Mouse (Mus musculus): ENCODE measurements at regions not wholly inside any gene's neighbourhood (a gene's known extent, or its start where the extent isn't known, plus 50 kb on each side); places are given as distances from the start of the nearest gene placed in this dataset.

DNA sequence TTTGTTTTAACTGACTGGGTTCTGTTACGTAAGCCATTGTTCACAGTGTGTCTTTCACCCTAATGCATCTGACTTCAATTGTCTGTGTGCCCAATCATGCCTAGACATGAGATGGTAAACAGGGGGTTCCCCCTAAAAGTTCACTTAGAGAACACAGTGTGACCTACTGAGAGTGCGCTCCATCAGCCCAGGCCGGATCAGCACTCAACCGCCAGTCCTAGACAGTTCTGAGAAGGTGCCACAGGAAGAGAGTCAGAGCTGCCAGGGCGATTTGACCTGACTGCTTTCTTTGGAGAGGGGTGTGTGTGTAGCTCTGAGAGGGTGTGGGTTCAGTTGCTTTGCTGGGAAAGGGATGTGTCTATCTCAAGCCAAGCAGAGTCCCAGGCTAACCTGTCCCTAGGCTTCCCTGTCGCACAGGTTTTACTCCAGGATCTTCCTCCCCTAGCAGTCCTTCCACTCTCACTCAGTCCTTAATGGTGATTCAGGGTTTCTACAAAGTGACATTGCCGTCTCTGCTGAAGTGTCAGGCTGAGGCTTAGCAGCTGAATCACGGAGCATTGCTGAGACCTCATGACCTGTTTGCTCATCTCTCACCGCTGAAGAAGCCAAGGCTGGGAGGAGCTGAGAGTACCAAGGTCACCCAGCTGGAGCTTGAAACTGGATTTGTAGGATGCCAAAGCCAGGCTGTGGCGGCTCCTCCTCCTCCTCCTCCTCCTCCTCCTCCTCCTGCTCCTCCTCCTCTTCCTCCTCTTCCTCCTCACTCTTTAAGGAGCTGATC, 64.8 kb upstream of the Ipo5 start:
- in situ Hi-C loops (cut with MboI; ENCODE audit: low pct_unique_long_range_greater_than_20kb in 1 of 2, low sequenced_read_pairs in 2 of 2, unreplicated experiment in 1 of 2), result loop anchor here in 1 of 2 experiments (25.0 kb wide), 2 partner anchors 366 to 591 kb away; no protein-coding TSS in a partner anchor

DNA sequence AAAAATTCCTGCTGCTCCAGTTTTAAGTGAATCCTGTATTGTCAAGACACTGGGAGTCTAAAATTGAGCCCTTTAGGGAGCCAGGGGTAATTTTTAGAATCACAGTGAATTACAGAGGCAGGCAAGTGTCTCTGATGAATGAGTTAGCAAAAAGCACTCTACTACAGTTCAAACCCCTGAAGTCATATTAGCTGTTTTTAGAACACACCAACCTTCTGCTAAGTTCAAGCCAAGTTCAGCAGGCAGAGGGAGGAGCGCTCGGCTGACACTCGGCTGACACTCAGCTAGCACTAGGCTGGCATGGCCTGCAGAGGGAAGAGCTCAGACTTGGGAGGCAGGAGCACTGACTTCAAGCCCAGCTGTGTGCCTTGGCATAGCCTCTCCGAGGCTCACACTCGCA, 64.0 kb upstream of the Ipo5 start:
- in situ Hi-C loops (cut with MboI; ENCODE audit: low pct_unique_long_range_greater_than_20kb in 1 of 2, low sequenced_read_pairs in 2 of 2, unreplicated experiment in 1 of 2), result loop anchor here in 1 of 2 experiments (25.0 kb wide), 2 partner anchors 365 to 590 kb away; no protein-coding TSS in a partner anchor

DNA sequence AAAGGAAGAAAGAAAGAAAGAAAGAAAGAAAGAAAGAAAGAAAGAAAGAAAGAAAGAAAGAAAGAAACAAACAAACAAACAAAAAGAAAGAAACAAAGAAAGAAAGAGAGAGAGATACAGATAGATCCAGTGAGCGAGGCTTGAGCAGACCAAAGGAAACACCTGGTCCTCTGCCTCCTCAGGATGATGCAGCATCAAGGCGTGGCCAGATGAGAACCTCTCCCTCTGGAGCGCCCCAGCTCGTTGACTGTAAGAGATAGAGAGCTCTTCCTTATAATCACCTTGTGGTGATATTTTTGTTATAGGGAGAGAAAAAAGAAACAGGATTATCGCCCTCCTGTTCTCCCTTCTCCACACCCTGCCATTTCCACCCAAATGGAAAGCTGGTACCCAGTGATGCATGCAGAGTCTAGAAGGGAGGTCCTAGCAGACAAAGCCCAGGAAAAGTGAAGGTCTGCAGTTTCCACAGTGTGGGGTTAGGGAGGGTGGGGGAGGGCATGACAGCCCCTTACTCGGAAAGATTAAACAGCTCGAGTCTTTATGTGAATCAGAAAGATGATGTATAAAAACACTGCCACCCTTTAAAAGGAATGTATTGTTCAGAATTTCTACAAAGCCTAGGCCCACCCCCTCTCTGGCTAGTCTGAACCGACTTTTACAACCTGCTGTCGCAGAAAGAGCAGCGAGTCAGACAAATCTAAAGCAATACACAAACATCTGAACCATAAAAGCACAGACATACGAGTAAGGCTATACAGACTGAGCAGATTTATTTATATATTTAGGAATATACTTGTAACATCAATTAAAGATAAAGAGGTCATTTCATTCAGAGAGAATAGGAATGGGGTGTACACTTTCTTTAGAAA, 62.7 kb upstream of the Ipo5 start:
- in situ Hi-C loops (cut with MboI; ENCODE audit: low pct_unique_long_range_greater_than_20kb in 1 of 2, low sequenced_read_pairs in 2 of 2, unreplicated experiment in 1 of 2), result loop anchor here in 1 of 2 experiments (25.0 kb wide), 2 partner anchors 364 to 589 kb away; no protein-coding TSS in a partner anchor

DNA sequence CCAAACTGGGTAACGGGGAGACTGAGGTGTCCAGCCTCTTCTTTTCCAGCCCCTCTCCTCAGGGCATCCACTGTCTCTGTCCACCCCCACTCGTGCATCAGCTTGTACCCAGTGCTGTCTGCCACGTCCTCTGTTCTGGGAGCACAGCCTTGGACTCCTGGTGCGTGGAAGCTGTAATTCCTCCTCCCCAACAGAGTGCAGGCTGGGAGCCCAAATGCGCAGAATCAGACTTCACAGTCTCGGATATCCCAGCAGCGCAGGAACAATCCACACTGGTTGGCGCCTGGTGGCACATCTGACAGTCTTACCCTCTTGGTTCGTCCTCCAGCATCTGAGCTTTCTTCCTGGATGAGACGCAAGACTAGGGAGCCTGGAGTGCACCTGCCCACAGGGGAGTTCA, 61.9 kb upstream of the Ipo5 start:
- in situ Hi-C loops (cut with MboI; ENCODE audit: low pct_unique_long_range_greater_than_20kb in 1 of 2, low sequenced_read_pairs in 2 of 2, unreplicated experiment in 1 of 2), result loop anchor here in 1 of 2 experiments (25.0 kb wide), 2 partner anchors 363 to 588 kb away; no protein-coding TSS in a partner anchor

DNA sequence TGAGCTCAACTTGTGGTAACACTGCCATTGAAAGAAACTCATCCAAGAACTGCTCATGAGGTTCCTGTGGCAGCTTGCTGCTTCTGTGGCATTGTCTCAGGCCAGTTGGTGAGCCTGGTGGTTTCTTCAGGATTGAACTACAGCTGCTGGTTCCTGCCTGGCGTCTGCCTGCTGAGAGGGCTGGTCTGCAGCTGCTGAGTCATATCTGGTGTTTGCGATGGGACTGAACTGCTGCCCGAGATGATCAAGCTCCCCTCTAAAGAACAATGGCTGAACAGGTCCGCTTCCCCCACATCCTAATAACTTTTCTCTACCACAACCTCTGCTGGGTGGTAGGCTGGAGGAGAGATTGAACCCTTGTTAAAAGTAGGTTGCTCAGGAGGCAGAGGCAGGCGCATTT, 57.4 kb upstream of the Ipo5 start:
- in situ Hi-C loops (cut with MboI; ENCODE audit: low pct_unique_long_range_greater_than_20kb in 1 of 2, low sequenced_read_pairs in 2 of 2, unreplicated experiment in 1 of 2), result no loop called here

DNA sequence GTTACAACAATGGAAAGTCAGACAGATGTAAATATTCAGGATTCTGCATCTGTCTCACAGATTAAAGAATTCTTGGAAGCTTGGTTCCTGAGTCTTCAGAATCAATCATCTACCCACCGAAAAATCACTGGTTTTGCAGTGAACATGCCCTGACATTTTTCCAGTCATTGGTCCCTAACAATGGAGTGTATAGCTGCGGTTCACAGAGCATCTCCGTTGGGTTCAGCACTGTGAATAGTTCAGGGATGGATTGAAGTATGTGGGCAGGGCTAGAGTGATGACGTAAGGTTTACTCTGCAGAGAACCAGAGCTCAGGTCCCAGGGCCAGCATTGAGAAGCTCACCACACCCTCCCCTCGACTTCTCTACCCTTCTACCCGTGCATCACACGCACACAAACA, 56.5 kb upstream of the Ipo5 start:
- in situ Hi-C loops (cut with MboI; ENCODE audit: low pct_unique_long_range_greater_than_20kb in 1 of 2, low sequenced_read_pairs in 2 of 2, unreplicated experiment in 1 of 2), result no loop called here

DNA sequence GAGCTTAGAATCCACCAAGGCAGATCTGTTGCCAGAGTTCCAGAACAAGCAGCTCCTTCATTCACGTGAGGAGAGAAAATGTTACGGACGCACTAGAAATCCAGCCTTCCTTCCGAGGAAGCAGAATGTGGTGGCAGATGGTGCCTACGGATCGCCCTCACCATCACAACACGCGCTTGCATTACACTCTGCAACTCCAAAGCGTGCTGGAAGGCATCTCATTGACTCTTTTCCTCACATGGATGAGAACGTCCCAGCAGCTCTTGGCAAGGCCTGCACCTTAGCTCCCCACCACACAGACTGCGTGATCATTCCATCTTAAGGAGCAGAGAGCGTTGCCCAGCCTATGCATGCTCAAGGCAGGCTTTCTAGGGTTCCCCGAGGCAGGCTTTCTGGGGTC, 55.8 kb upstream of the Ipo5 start:
- in situ Hi-C loops (cut with MboI; ENCODE audit: low pct_unique_long_range_greater_than_20kb in 1 of 2, low sequenced_read_pairs in 2 of 2, unreplicated experiment in 1 of 2), result no loop called here

Measured in mouse embryonic stem cell (cell line).